Mouse (Mus musculus) midbrain, postnatal 0 days (tissue): ENCODE data around the gene 1110004F10Rik. TPM values are rescaled to one million over a fixed set of nuclear protein-coding genes. Genes with fewer than 3 reads are reported as not detected.

ENCODE experiments used
- ATAC-seq: fragments of 200-750 bp; cut with Nextera tagmentation; 2 replicates; pipeline ENCODE4 v1.8.0; 2017; ENCODE audit warnings: moderate number of reproducible peaks, mild to moderate bottlenecking, moderate TSS enrichment, moderate library complexity; ENCODE audit not compliant: low FRiP score
- DNase-seq: peaks from one replicate; pipeline ENCODE4 v3.0.0-alpha.2; 2015; ENCODE audit warnings: low spot score
- H3K27ac ChIP-seq: fragments of 300-500 bp; sonication (generic); 2 replicates; pipeline ENCODE4 v1.5.1; 2014; ENCODE audit warnings: low read depth, mild to moderate bottlenecking, low read length, mixed read lengths
- H3K27me3 ChIP-seq: fragments of 300-500 bp; sonication (generic); 2 replicates; pipeline ENCODE4 v1.6.1; 2014; ENCODE audit warnings: low read length, control low read depth, mixed read lengths; ENCODE audit not compliant: insufficient read depth
- H3K36me3 ChIP-seq: fragments of 300-500 bp; sonication (generic); 2 replicates; pipeline ENCODE4 v1.6.1; 2014; ENCODE audit warnings: low read length, control low read depth, mixed read lengths; ENCODE audit not compliant: insufficient read depth
- H3K4me1 ChIP-seq: fragments of 300-500 bp; sonication (generic); 2 replicates; pipeline ENCODE4 v1.6.1; 2014; ENCODE audit warnings: mild to moderate bottlenecking, control low read depth, antibody characterized with exemption, low read length, mixed read lengths; ENCODE audit not compliant: insufficient read depth
- H3K4me2 ChIP-seq: fragments of 300-500 bp; sonication (generic); 2 replicates; pipeline ENCODE4 v1.6.1; 2014; ENCODE audit warnings: low read depth, mild to moderate bottlenecking, low read length, mixed read lengths; ENCODE audit not compliant: poor library complexity, severe bottlenecking
- H3K4me3 ChIP-seq: fragments of 300-500 bp; sonication (generic); 2 replicates; pipeline ENCODE4 v1.5.1; 2014; ENCODE audit warnings: low read depth, mild to moderate bottlenecking, low read length, moderate library complexity
- H3K9ac ChIP-seq: fragments of 300-500 bp; sonication (generic); replicated peaks from 2 replicates; pipeline ENCODE4 v1.6.1; 2014; ENCODE audit warnings: mild to moderate bottlenecking, low read length, moderate library complexity, mixed read lengths; ENCODE audit not compliant: poor library complexity, severe bottlenecking
- H3K9me3 ChIP-seq: fragments of 300-500 bp; sonication (generic); 2 replicates; pipeline ENCODE4 v1.6.1; 2016; ENCODE audit warnings: low read length, control low read depth
- CTCF ChIP-seq: IDR thresholded peaks from 2 replicates; pipeline ENCODE4 v1.5.1; 2016; ENCODE audit warnings: antibody characterized with exemption, mild to moderate bottlenecking
- WGBS: fragments of 180-500 bp; shearing (Covaris S2); extraction: QIAGEN DNeasy Blood & Tissue Kit; methylation state at CpG from one replicate; pipeline ENCODE4 v1.1.7; 2014; 5-methylcytosine and 5-hydroxymethylcytosine counted together
- polyA plus RNA-seq: library from polyadenylated mRNA; unstranded; fragments of >200 nt; fragmentation: Nextera tagmentation; extraction: Ambion mirVana; gene quantifications from 2 replicates; pipeline ENCODE4 v1.2.1, GENCODE M21; 2015
- total RNA-seq: library from RNA; depleted of rRNA; stranded (reverse); fragments of >200 nt; gene quantifications from 2 replicates; pipeline ENCODE4 v1.2.3, GENCODE M21; 2014

The 1110004F10Rik gene
- total and polyA plus RNA-seq, 2 experiments from 2014 or later = 169 to 370 TPM

GRCm38 (mm10) chr7:116036591-116037555 is 2.3 kb upstream of the 1110004F10Rik start:
- Histone ChIP-seq H3K4me2 (peak overlapping the region; percentile 36), H3K9ac (no peak overlapping the region), H3K4me3 (peak overlapping the region; percentile 37; the same call in 1 of the 2 replicates), H3K9me3 (no peaks in the 10 kb centered on the region), H3K27me3 (peaks cover 39% of the 10 kb centered on the region), H3K4me1 (peaks cover 11% of the 10 kb centered on the region), H3K27ac (no peak overlapping the region), H3K36me3 (no peaks in the 10 kb centered on the region)
- WGBS = 45% methylated on average over 18 of the region's 18 CpGs
- DNase-seq (no peak), ATAC-seq (no peak)
- TF ChIP-seq CTCF = no peak

GRCm38 (mm10) chr7:116038024-116038423 is 1.2 kb upstream of the 1110004F10Rik start:
- DNase-seq (no peak), ATAC-seq (no peak)
- 3% methylated on average over 13 of the region's 13 CpGs for WGBS
- H3K9me3 ChIP-seq = no peaks in the 10 kb centered on the region
- peaks cover 11% of the 10 kb centered on the region for H3K4me1 ChIP-seq
- H3K27ac ChIP-seq = no peak overlapping the region
- H3K9ac ChIP-seq = no peak overlapping the region
- TF ChIP-seq CTCF = no peak
- H3K4me3 ChIP-seq = peak overlapping the region; percentile 37
- no peaks in the 10 kb centered on the region for H3K36me3 ChIP-seq
- H3K4me2 ChIP-seq = peak overlapping the region; percentile 92
- H3K27me3 ChIP-seq = peaks cover 39% of the 10 kb centered on the region

GRCm38 (mm10) chr7:116038511-116038910 is 686 bp upstream of the 1110004F10Rik start, which contains the start of gene Sox6:
TSS of gene Sox6 (minus strand) at chr7:116038796.
- Histone ChIP-seq H3K27me3 (peaks cover 39% of the 10 kb centered on the region), H3K9me3 (no peaks in the 10 kb centered on the region), H3K9ac (no peak within 1 kb of the TSS), H3K4me2 (peak within 1 kb of the TSS; percentile 92), H3K4me3 (peak within 1 kb of the TSS; percentile 37), H3K36me3 (no peaks in the 10 kb centered on the region), H3K27ac (peak within 1 kb of the TSS; percentile 43; the same call in 1 of the 2 replicates), H3K4me1 (peaks cover 11% of the 10 kb centered on the region)
- DNase-seq (no peak), ATAC-seq (no peak)
- no peak for TF ChIP-seq CTCF
- 2% methylated on average over 11 of the region's 11 CpGs for WGBS

GRCm38 (mm10) chr7:116039538-116040466 is 605 bp downstream of the 1110004F10Rik start:
- H3K27ac ChIP-seq = peak overlapping the region; percentile 43; the same call in 1 of the 2 replicates
- H3K4me1 ChIP-seq = no peaks in the 10 kb centered on the region
- 0 out of 2 replicates have a peak overlapping the region, but pooled peaks have one; percentile 0 for H3K9ac ChIP-seq
- H3K9me3 ChIP-seq = no peaks in the 10 kb centered on the region
- peak overlapping the region; percentile 92 for H3K4me2 ChIP-seq
- ATAC-seq (peak; percentile 86), DNase-seq (peak; percentile 93)
- no peaks in the 10 kb centered on the region for H3K36me3 ChIP-seq
- peak overlapping the region; percentile 37 for H3K4me3 ChIP-seq
- under 1% methylated on average over 48 of the region's 48 CpGs for WGBS
- peaks cover 32% of the 10 kb centered on the region for H3K27me3 ChIP-seq
- TF ChIP-seq CTCF = peak; percentile 95

- DNase-seq (no peak), ATAC-seq (no peak; the same call in 1 of the 2 replicates)
- Histone ChIP-seq H3K4me2 (peak overlapping the region; percentile 92), H3K36me3 (no peaks in the 10 kb centered on the region), H3K4me1 (no peaks in the 10 kb centered on the region), H3K27me3 (peaks cover 26% of the 10 kb centered on the region), H3K9me3 (no peaks in the 10 kb centered on the region), H3K4me3 (peak overlapping the region; percentile 37), H3K9ac (no peak overlapping the region), H3K27ac (no peak overlapping the region)
- no peak for TF ChIP-seq CTCF
- WGBS = 19% methylated on average over 15 of the region's 15 CpGs
Observed at GRCm38 (mm10) chr7:116040470-116041019, 1.3 kb downstream of the 1110004F10Rik start.
